12 mouse cellular contexts compared by ENCODE assay signal in genomic region chr6:42397041-42397657, GRCm38 (mm10). TPM values are rescaled to one million over a fixed set of nuclear protein-coding genes. Genes with fewer than 3 reads are reported as not detected.
DNase-seq lines count a peak whose midpoint lies in the region; ATAC-seq and TF ChIP-seq lines count a peak whose summit lies in the region.
"Had no signal": no experiment of that assay in that cellular context is flagged by ENCODE, and none has a peak within 500 bp of the region (broad histone marks: within the 10 kb centered on the region; RNA-seq: fewer than 3 reads in every experiment).

No protein-coding gene starts in this region.

- ATAC-seq in heart, embryonic 11.5 days (replicated peaks; ENCODE audit: insufficient number of reproducible peaks, low FRiP score, low TSS enrichment) = no peak
- ATAC-seq in hematopoietic stem cell, adult 5-6 weeks (replicated peaks in 1 of 2; ENCODE audit: insufficient read depth in 1 of 2, low FRiP score in 2 of 2, low TSS enrichment in 1 of 2, low read depth in 1 of 2, poor library complexity in 2 of 2, severe bottlenecking in 2 of 2) = peak; percentile 57 to 68
- no peak for ATAC-seq in midbrain, postnatal 0 days (ENCODE audit: low FRiP score)

- H3K36me3 ChIP-seq in heart, adult 2 months (ENCODE audit: control insufficient read depth, insufficient read depth, low read length) = peaks cover 3% of the 10 kb centered on the region; the same call in 1 of the 2 replicates
- H3K36me3 ChIP-seq in heart, embryonic 11.5 days (ENCODE audit: control insufficient read depth, insufficient read depth, low read length) = no peaks in the 10 kb centered on the region
- H3K36me3 ChIP-seq in spleen, adult 2 months (ENCODE audit: control insufficient read depth, insufficient read depth, low read length) = no peaks in the 10 kb centered on the region
- H3K36me3 ChIP-seq in midbrain, postnatal 0 days (ENCODE audit: insufficient read depth, low read length) = no peaks in the 10 kb centered on the region
- H3K36me3 ChIP-seq: limb, embryonic 10.5 days had no signal

- H3K9ac ChIP-seq in heart, adult 2 months (ENCODE audit: low read depth, low read length) = peak overlapping the region; percentile 33; the same call in 1 of the 2 replicates
- no peak overlapping the region for H3K9ac ChIP-seq in heart, embryonic 11.5 days (ENCODE audit: low read depth, low read length)
- H3K9ac ChIP-seq in midbrain, postnatal 0 days (replicated peaks; ENCODE audit: low read length, poor library complexity, severe bottlenecking) = no peak overlapping the region

- TF ChIP-seq CTCF in heart, adult 2 months (IDR thresholded peaks at IDR 0.05) = no peak
- TF ChIP-seq CTCF in spleen, adult 2 months (IDR thresholded peaks at IDR 0.05; ENCODE audit: extremely low read depth, insufficient read depth, insufficient read length, insufficient replicate concordance) = no peak
- no peak for TF ChIP-seq CTCF in midbrain, postnatal 0 days (IDR thresholded peaks at IDR 0.05)

- H3K4me1 ChIP-seq in heart, adult 2 months (ENCODE audit: control insufficient read depth, insufficient read depth, low read length) = peaks cover 12% of the 10 kb centered on the region
- no peaks in the 10 kb centered on the region for H3K4me1 ChIP-seq in heart, embryonic 11.5 days (ENCODE audit: control insufficient read depth, insufficient read depth, low read length)
- H3K4me1 ChIP-seq in spleen, adult 2 months (ENCODE audit: control insufficient read depth, insufficient read depth, insufficient read length) = peaks cover 11% of the 10 kb centered on the region; the same call in 1 of the 2 replicates
- H3K4me1 ChIP-seq in midbrain, postnatal 0 days (ENCODE audit: insufficient read depth, low read length) = no peaks in the 10 kb centered on the region

- H3K4me2 ChIP-seq in heart, embryonic 11.5 days = no peak overlapping the region
- no peak overlapping the region for H3K4me2 ChIP-seq in midbrain, postnatal 0 days (ENCODE audit: low read depth, low read length, poor library complexity, severe bottlenecking)

- DNase-seq in heart, adult 2 months = no peak
- peak in 1 of 2 experiments; percentile 41 for DNase-seq in spleen, adult 2 months (ENCODE audit: low read depth in 1 of 2, low spot score in 2 of 2)
- no peak for DNase-seq in spleen, postnatal 4 days (ENCODE audit: low spot score in 2 of 2)
- no peak for DNase-seq in midbrain, postnatal 0 days (ENCODE audit: low spot score)
- no peak for DNase-seq in left cerebral cortex, postnatal 14 days (ENCODE audit: low spot score in 2 of 2)
- DNase-seq in right cerebral cortex, postnatal 25 days = no peak

- no peak for TF ChIP-seq POLR2A in heart, adult 2 months (IDR thresholded peaks at IDR 0.05; ENCODE audit: insufficient read depth, low read depth, low read length)
- TF ChIP-seq POLR2A in spleen, adult 2 months (IDR thresholded peaks at IDR 0.05; ENCODE audit: low read depth, low read length) = no peak

- 51% methylated on average over 3 of the region's 3 CpGs for WGBS in heart, adult 2 months
- WGBS in heart, embryonic 11.5 days (ENCODE audit: insufficient replicate concordance) = 60% methylated on average over 3 of the region's 3 CpGs
- WGBS in spleen, adult 2 months = 11% methylated on average over 3 of the region's 3 CpGs
- 85% methylated on average over 3 of the region's 3 CpGs for WGBS in midbrain, postnatal 0 days

- no peaks in the 10 kb centered on the region for H3K79me2 ChIP-seq in heart, adult 2 months (replicated peaks; ENCODE audit: control insufficient read depth, insufficient read depth, low read length)

- no peak overlapping the region for H3K4me3 ChIP-seq in heart, adult 2 months
- H3K4me3 ChIP-seq in heart, embryonic 11.5 days (ENCODE audit: low read depth, low read length) = no peak overlapping the region
- H3K4me3 ChIP-seq in spleen, adult 2 months (ENCODE audit: extremely low read depth, insufficient read depth, insufficient read length) = no peak overlapping the region
- no peak overlapping the region for H3K4me3 ChIP-seq in midbrain, postnatal 0 days (ENCODE audit: low read depth, low read length)
- H3K4me3 ChIP-seq: limb, embryonic 10.5 days; megakaryocyte, embryonic 14.5 days had no signal

- peak overlapping the region; percentile 15 for H3K27ac ChIP-seq in heart, adult 2 months
- no peak overlapping the region for H3K27ac ChIP-seq in heart, embryonic 11.5 days (ENCODE audit: low read depth, low read length)
- H3K27ac ChIP-seq in spleen, adult 2 months (ENCODE audit: insufficient read depth, low read length) = peak overlapping the region; percentile 10; the same call in 1 of the 2 replicates
- no peak overlapping the region for H3K27ac ChIP-seq in midbrain, postnatal 0 days (ENCODE audit: low read depth, low read length)
- H3K27ac ChIP-seq: limb, embryonic 10.5 days had no signal

- intact Hi-C loops in heart, adult 2 months (cut with DNase I) = no loop called here
- intact Hi-C loops in left cerebral cortex, postnatal 14 days (cut with DNase I) = no loop called here

- TF ChIP-seq EP300 in heart, adult 2 months (IDR thresholded peaks at IDR 0.05; ENCODE audit: insufficient read depth, low read depth, low read length) = no peak

- no peaks in the 10 kb centered on the region for H3K9me3 ChIP-seq in heart, embryonic 11.5 days (replicated peaks; ENCODE audit: control insufficient read depth, low read length)
- H3K9me3 ChIP-seq in midbrain, postnatal 0 days (ENCODE audit: low read length) = no peaks in the 10 kb centered on the region
- H3K9me3 ChIP-seq: limb, embryonic 10.5 days; megakaryocyte, embryonic 14.5 days had no signal

- H3K27me3 ChIP-seq in heart, adult 2 months (ENCODE audit: control insufficient read depth, insufficient read depth, low read length) = no peaks in the 10 kb centered on the region
- H3K27me3 ChIP-seq in heart, embryonic 11.5 days (ENCODE audit: control insufficient read depth, insufficient read depth, low read length) = no peaks in the 10 kb centered on the region
- no peaks in the 10 kb centered on the region for H3K27me3 ChIP-seq in spleen, adult 2 months (ENCODE audit: control insufficient read depth, insufficient read depth, low read length)
- no peaks in the 10 kb centered on the region for H3K27me3 ChIP-seq in midbrain, postnatal 0 days (ENCODE audit: insufficient read depth, low read length)

RNA-seq across cellular contexts. Expression of gene Tas2r143, which starts 2.9 kb away (rescaled TPM):
- total RNA-seq in heart, adult 2 months (2021) = not detected
- polyA plus RNA-seq in heart, adult 2 months (2012; rRNA removed) = 0.20 and 0.29 TPM in 2 replicates
- polyA plus RNA-seq in heart, embryonic 11.5 days (2014; fragmentation: Nextera tagmentation; extraction: Ambion mirVana) = not detected in 2 replicates
- polyA plus RNA-seq in spleen, adult 2 months (2012; rRNA removed) = 0.13 and 0.69 TPM in 2 replicates
- total RNA-seq in hematopoietic stem cell, adult 5-6 weeks (2017) = not detected in 2 replicates
- not detected in 2 replicates for total RNA-seq in midbrain, postnatal 0 days (2014; rRNA removed)
- not detected in 2 replicates for polyA plus RNA-seq in midbrain, postnatal 0 days (2015; fragmentation: Nextera tagmentation; extraction: Ambion mirVana)
- total RNA-seq in left cerebral cortex, postnatal 14 days (2021) = not detected
- polyA plus RNA-seq: hindbrain, embryonic 11.5 days; limb, embryonic 10.5 days had no signal

RNA-seq across cellular contexts. Expression of gene Tas2r135, which starts 8.1 kb away (rescaled TPM):
- total RNA-seq in heart, adult 2 months (2021) = under 1 TPM in 1 of 2 experiments, not detected in 1; 0.27 TPM
- polyA plus RNA-seq in heart, adult 2 months (2012; rRNA removed) = not detected in 2 replicates
- not detected in 2 replicates for polyA plus RNA-seq in heart, embryonic 11.5 days (2014; fragmentation: Nextera tagmentation; extraction: Ambion mirVana)
- polyA plus RNA-seq in spleen, adult 2 months (2012; rRNA removed) = 0.07 and 0.13 TPM in 2 replicates
- not detected in 2 replicates for total RNA-seq in hematopoietic stem cell, adult 5-6 weeks (2017)
- not detected in 2 replicates for total RNA-seq in midbrain, postnatal 0 days (2014; rRNA removed)
- polyA plus RNA-seq in midbrain, postnatal 0 days (2015; fragmentation: Nextera tagmentation; extraction: Ambion mirVana) = not detected in 2 replicates
- not detected for total RNA-seq in left cerebral cortex, postnatal 14 days (2021)
- polyA plus RNA-seq: limb, embryonic 10.5 days had no signal

RNA-seq across cellular contexts. Expression of gene Epha1, which starts 24.1 kb away (rescaled TPM):
- under 1 TPM; 0.14 to 0.16 TPM for total RNA-seq in heart, adult 2 months (2021)
- polyA plus RNA-seq in heart, adult 2 months (2012; rRNA removed) = 0.50 and 0.94 TPM in 2 replicates
- 1.7 and 2.3 TPM in 2 replicates for polyA plus RNA-seq in heart, embryonic 11.5 days (2014; fragmentation: Nextera tagmentation; extraction: Ambion mirVana)
- 0.18 and 0.19 TPM in 2 replicates for polyA plus RNA-seq in spleen, adult 2 months (2012; rRNA removed)
- 0.56 and 0.84 TPM in 2 replicates for total RNA-seq in hematopoietic stem cell, adult 5-6 weeks (2017)
- total RNA-seq in midbrain, postnatal 0 days (2014; rRNA removed) = 0.71 and 1.1 TPM in 2 replicates
- polyA plus RNA-seq in midbrain, postnatal 0 days (2015; fragmentation: Nextera tagmentation; extraction: Ambion mirVana) = 0.58 and 0.74 TPM in 2 replicates
- total RNA-seq in left cerebral cortex, postnatal 14 days (2021) = under 1 TPM; 0.22 to 0.34 TPM

RNA-seq across cellular contexts. Expression of gene Tas2r126, which starts 37.2 kb away (rescaled TPM):
- not detected for total RNA-seq in heart, adult 2 months (2021)
- polyA plus RNA-seq in heart, adult 2 months (2012; rRNA removed) = not detected in 2 replicates
- not detected in 2 replicates for polyA plus RNA-seq in heart, embryonic 11.5 days (2014; fragmentation: Nextera tagmentation; extraction: Ambion mirVana)
- 0.09 TPM in 1 of 2 replicates, not detected in the other for polyA plus RNA-seq in spleen, adult 2 months (2012; rRNA removed)
- total RNA-seq in hematopoietic stem cell, adult 5-6 weeks (2017) = not detected in 2 replicates
- not detected in 2 replicates for total RNA-seq in midbrain, postnatal 0 days (2014; rRNA removed)
- not detected in 2 replicates for polyA plus RNA-seq in midbrain, postnatal 0 days (2015; fragmentation: Nextera tagmentation; extraction: Ambion mirVana)
- not detected for total RNA-seq in left cerebral cortex, postnatal 14 days (2021)
- total RNA-seq: layer of hippocampus, postnatal 10 days had no signal
- polyA plus RNA-seq: hindbrain, embryonic 11.5 days; limb, embryonic 10.5 days had no signal

RNA-seq across cellular contexts. Expression of gene Zyx, which starts 47.7 kb away (rescaled TPM):
- 10 to 100 TPM; 45.8 to 60.2 TPM for total RNA-seq in heart, adult 2 months (2021)
- 77.7 and 110 TPM in 2 replicates for polyA plus RNA-seq in heart, adult 2 months (2012; rRNA removed)
- polyA plus RNA-seq in heart, embryonic 11.5 days (2014; fragmentation: Nextera tagmentation; extraction: Ambion mirVana) = 159 and 177 TPM in 2 replicates
- polyA plus RNA-seq in spleen, adult 2 months (2012; rRNA removed) = 184 and 228 TPM in 2 replicates
- total RNA-seq in hematopoietic stem cell, adult 5-6 weeks (2017) = 71.2 and 71.8 TPM in 2 replicates
- total RNA-seq in midbrain, postnatal 0 days (2014; rRNA removed) = 47.3 and 71.7 TPM in 2 replicates
- polyA plus RNA-seq in midbrain, postnatal 0 days (2015; fragmentation: Nextera tagmentation; extraction: Ambion mirVana) = 60.5 and 62.7 TPM in 2 replicates
- 10 to 100 TPM; 51.8 to 60.0 TPM for total RNA-seq in left cerebral cortex, postnatal 14 days (2021)

Comparison
In these comparisons a context has a peak if more than half of its experiments do, and no peak if none do; other contexts are left out.
1. H3K27ac ChIP-seq: peak in heart, adult 2 months (single experiment) and spleen, adult 2 months (single experiment); none in heart, embryonic 11.5 days (single experiment) and midbrain, postnatal 0 days (single experiment).
2. ATAC-seq: peak in hematopoietic stem cell, adult 5-6 weeks (2 of 2); none in heart, embryonic 11.5 days (single experiment) and midbrain, postnatal 0 days (single experiment).